Mouse (Mus musculus): ENCODE results near the gene Ppp1r26.
A peak's percentile ranks its signal among the peaks of the same experiment; 100 is the strongest.

Ppp1r26 gene

GRCm38 (mm10) chr2:28498431-28498830 lies 51.8 kb downstream of the Ppp1r26 start:
- no peak for DNase-seq (ENCODE audit: low read depth)

- DNase-seq (ENCODE audit: low read depth): peak; percentile 21
These were observed 56.4 kb downstream of the Ppp1r26 start for GRCm38 (mm10) chr2:28502987-28503386.

- DNase-seq (ENCODE audit: low read depth): no peak
These were observed 58.1 kb downstream of the Ppp1r26 start for GRCm38 (mm10) chr2:28504676-28505075.
